Mouse (Mus musculus) urinary bladder, postnatal 14 days (tissue): ENCODE data around the gene Bbx.
A peak's percentile ranks its signal among the peaks of the same experiment; 100 is the strongest.

Experiments
- DNase-seq: peaks from one replicate; pipeline ENCODE4 v3.0.0; 2021; ENCODE audit warnings: low spot score

Bbx gene

DNA sequence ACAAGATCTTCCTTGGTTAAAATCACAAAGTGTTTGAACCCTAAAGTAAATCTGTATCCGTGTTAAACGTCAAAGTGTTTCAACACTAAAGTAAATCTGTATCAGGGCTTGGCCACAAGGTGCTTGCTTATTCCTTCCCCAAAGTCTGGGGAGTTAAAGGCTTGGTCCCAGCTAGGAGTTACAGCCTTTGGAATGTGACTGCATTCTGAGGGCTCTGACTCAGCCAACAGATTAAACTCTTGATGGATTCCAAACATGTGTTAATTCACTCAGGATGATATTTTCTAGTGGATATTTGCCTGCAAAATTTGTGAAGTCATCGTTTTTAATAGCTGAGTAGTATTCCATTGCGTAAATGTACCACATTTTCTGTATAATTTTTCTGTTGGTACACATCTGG lies 120.6 kb downstream of the Bbx start:
- DNase-seq: no peak

DNA sequence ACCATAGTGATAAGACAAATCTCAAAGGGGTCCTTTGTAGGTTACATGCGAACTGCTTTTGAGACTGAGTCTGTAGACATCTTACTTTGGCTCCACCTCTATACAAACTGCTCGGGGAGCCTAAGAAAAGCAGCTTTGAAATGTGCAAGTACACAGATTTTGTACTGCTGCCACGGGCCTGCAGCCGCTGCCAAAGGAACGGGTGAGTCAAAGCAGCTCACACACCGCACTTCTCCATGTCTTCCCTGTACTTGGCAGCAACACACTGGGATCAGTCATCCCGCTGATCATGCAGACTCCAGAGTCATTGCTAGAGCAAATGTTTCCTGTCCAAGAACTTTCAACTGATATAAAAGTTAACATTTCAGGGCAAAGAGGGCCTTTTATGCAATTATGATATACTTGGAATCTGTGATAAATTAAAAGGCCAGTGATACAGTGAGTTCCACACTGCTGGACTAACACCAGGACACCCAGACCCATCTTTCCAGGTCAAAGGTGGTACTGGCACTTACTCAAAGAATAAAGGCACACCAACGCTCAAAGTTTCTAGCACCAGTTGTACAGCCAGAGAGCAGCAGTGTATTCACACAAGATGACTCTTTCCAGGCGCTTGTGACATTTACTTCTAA lies 122.7 kb downstream of the Bbx start:
- DNase-seq: peak; percentile 85

DNA sequence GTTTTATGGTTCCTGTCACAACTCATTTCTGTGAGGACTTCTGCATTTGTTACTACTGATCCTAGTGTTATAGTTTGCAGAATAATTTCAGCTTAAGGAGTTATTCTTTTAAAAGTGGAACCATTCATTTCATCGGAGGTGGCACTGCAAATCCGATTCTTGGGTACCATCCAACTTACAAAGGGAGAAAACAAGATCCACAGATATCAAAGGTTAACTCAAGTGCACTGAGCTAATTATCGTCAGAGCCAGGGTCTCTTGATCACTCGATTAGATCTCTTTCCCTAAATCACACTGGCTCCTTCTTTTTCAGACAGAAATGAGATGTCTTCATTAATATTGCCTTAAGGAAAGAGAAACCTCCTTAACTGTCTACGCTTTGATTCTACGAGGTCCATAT lies 123.9 kb downstream of the Bbx start:
- no peak for DNase-seq

DNA sequence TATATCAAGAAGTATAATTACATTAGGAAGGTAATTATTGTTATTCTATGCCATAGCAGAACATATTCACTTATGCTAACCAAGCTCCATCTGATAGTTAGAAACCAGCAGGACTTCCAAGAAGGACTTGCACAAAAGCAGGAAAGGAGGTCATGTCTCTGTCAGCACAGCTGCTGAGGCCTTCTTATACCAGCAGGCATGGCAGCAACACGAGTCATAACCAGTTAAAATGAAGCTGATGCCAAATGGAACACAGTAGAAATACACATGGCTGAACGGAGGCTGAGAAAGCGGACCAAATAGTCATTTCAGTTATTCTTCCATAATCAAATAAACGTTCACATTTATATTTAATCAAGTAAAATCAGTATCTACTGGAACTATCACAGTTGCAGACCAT lies 125.0 kb downstream of the Bbx start:
- DNase-seq: no peak

DNA sequence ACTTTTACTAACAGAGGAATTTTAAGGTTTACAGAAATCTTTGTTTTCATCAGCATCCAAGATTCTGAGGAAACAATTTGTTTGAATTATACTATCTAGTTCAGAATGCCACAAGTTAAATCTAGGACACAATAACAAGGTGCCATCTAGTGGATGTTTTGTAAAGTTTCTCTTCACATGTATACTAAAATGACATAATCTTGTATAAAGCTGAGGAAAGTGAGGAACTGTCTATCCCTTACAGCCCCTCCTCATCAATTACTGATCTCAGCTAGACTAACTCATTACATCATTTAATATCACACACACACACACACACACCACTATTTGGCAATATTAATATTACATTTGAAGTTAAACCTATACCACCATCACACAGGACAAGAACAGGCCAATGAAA lies 125.5 kb downstream of the Bbx start:
- DNase-seq: no peak

DNA sequence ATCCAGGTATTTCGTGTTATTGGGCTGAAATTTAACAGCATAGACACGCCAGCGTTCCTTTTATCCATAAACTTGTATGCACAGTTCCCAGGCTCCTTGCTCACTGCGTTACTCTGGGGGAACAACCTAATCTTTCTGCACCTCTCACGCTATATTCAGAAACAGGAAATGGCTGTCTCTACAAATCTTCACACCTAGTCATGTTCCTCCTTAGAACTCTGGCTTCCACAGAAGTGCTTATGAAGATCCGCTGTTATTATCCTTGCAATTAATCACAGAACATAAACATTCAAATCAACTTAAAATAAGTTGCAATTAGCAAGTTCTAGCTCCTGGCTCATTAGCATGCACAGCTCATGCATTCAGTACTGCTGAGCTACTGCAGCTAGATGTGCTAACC lies 127.0 kb downstream of the Bbx start:
- DNase-seq: no peak

DNA sequence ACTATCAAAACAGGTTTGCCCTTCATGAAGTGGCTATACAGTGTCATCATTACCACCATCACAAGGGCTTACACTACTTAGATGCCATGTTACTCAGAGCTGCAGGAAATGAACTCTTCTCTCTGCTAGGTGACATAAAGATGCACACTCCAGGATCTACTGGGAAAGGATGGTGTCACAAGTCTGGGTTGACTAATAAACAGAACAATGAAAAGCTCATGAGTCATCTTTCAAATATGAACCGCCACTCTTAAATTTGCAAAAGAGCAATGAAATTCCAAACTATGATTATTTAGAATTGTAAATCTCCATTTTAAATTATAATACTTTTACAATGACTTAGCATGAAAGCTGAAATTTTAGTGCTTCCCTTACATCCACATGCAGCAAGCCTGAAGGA lies 129.6 kb downstream of the Bbx start:
- no peak for DNase-seq

DNA sequence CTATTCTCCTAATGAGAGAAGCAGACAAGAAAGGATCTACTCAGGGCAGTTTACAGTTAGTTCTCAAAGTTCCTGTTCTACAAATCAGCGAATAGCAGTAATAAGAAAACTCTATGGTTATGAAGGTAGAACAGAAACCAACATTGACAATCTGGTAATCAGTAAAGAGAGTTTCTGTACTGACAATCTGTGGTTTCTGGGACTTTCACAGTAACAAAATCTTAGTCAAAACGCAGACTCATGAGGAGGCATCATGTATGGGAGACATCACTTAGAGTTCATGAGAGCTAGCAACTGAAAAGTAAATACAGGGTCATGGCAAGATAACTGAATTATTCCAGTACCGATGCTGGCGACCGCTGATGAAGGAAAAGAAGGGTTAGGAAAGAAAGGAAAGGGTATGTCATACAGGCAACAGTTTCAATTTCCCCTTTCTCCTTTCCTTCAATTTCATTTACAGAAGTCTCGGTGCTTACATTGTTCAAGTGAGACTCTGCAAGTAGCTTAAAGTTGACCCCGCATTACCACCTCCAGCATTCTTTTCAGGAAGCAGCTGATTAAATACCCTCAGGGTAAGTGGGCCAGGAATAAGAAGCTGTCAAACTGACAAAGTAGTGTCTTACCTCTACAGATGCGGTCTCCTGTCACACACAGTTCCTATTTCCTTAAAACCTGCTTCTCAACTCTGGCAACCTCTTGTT lies 133.3 kb downstream of the Bbx start:
- no peak for DNase-seq

DNA sequence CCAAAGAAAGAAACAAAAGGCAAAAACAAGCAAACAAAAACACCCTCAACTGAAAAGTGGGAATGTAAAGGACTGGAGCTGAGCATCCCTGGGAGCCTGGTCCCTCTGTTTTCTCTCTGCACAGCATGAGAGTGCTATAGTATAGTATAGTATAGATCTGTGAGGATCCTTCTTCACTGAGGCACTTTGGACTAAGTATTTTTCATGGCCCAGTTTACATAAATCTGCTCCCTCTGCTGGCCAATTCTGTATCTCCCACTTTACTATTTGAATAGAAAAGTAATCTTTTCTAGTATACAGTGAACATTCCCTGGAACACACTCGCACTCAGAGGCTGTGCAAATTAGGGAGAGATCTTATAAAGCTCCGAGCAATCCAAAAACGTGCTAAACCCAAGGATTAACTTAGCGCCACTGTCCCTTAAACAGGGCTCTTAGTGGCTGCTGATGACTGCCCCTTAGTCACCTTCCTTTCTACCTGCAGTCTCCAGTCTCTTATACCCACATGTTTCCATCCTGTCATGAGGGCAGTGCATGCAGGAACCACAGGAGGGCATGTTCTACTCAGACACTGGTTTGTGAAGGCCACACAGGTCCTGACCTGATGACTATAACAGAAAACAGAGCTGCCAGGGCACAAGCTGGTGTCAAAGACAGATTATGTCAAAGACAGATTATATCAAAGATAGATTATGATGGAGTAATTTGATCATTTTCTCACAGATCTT lies 138.5 kb downstream of the Bbx start:
- DNase-seq: no peak

DNA sequence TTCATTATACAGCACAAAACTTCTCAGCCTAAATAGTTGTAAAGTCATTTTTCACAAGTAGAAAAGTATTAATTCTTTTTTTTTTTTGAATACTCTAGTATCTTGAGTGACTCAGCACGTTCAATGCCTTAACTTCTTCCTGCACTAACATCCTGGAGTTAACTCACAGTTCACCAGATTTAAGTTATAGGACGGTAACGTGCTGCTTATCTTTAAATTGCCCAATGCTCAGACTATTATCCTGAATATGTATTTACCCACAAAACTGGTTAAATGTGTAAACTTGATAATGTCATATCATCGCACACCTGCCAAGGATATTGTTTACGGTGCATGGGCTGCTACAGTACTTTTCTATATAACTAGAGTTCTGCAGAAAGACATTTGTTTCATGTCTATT lies 139.4 kb downstream of the Bbx start:
- no peak for DNase-seq

DNA sequence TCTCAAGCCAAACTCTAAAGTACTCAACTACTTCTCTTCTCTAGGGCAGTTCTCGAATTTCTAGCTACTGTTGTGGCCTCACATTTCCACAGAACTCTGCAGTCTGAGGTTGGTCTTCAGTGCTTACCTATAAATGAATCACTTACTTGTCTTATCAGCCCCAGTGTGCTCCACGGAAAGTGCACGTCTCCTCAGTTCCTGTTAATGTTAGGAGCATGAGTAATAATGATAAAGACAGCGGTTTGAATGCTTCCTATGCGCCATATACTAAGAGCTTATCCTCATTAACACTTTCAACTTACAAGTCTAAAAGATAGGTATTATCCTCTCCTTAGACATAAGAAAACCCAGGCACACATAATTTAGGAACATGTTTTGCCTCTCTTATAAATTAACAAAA lies 142.4 kb downstream of the Bbx start:
- no peak for DNase-seq

DNA sequence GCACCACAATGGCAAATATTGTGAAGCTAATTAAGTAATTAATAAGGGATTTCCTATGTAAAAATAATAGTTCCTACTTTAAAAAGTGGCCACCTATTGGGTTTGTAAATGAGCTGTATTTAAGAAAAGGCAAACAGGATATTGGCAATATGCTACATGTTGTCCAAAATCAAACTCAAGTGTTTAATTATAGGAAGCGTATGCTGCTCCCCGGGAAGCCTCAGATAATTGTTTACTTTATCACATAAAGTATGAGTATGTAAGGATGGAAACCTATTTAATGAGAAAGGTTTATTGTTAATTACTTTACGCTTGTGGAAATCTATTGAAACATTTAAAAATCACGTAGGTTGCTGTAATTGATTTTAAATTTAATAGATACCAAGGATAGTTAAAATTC lies 159.4 kb downstream of the Bbx start:
- no peak for DNase-seq

DNA sequence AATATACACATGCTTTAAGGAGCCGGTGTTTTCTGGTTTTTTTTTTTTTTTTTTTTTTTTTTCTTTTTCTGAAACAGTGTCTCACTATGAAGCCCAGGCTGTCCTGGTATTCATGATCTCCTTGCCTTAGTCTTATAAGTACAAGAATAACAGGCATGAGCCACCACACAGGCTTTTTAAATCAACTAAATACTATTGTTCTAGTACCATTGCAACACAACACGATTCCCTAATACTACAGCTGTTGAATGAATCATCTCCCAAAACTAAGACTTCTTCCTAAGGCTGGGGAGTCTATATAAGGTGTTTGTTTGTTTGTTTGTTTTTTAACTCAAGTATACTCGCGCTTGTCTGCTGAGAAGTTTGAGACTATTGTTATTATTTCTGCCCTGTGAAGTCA lies 169.5 kb downstream of the Bbx start:
- DNase-seq: no peak

DNA sequence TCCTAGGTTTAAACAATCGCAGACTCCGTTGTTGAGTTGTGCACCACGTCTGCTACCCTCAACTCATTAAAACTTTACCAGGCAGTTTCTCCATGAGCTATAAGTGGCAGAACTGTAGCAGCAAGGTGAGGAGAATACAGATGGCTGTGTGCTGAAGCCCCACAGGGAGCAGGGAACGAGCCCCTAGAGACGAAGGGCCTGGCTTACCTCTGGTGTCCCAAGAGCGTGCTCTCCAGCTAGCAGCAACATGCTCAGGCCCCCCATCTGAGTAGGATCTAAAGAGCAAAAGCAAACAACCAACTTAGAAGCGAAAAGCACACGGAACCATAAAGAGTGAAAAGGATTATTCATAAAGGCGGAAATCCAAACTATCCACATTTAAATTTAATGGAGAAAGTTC lies 170.0 kb downstream of the Bbx start:
- DNase-seq: no peak

DNA sequence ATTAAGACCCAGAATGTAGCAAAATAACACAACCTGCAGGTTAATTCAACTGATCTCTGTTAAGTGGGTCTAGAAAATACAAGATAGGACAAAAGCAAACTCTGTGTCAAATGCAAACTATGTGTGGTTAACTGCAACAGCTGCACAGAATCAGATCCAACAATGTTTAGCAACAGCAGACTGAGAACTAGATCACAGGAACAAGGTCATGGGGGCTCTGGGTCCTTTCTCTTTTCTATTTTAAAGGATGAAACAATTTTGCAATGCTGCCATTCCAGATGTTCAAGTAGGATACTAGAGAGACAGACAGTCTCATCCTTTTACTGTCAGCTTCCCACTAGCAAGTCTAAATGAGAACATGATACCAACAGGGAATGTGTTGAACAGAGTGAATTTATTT lies 170.4 kb downstream of the Bbx start:
- DNase-seq: no peak

DNA sequence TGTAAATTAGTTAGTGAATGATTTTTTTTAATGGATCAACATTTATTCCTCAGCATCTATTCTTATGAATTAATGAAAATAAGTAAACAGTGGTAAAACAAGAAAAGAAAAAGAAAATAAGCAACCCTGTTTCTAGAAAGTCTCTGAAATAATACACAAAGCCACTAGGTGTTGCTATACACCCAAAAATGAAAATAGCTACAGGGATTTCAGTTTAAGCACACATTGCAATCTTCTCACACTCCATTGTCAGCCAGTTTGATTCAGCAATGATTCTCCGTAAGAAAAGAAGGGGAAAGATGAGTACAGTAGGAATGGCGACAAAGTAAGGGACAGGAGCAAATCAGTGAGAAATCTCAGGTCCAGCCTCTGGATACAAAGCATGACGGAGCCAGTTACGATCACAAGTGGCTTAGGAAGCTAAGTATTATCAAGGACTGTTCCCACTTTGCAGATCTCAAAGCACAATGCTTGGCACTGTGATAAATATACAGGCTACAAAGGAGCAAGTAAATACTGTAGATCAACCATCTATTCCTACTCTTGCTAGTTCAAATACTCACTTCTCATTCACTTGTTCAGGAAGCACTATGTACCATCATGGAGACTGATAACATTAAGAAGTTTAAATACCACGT lies 177.5 kb downstream of the Bbx start:
- DNase-seq: no peak

DNA sequence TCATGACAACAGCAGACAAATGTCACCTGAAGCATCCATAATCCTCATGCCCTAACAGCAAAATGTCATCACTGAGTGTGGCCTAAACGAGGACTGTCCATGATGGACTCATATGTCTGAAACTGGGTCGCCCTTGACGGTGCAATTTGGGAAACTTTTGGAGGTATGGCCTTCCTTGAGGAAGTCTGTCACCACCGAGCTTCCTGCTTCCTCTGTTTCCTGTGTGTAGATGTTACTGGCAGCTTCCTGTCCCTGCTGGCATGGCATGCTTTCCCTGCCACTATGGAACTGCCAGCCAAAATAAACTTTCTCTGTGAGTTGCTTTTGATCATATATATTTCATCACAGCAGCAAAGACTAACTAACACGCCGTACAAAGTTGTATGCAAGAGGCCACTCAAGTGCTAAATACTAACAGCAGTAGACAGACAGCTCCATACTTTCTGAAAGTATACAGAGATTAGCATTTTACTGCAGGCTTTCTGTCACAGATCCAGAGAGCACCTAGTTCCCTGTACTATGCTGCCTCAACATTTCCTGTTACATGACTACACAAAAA lies 180.7 kb downstream of the Bbx start:
- no peak for DNase-seq

DNA sequence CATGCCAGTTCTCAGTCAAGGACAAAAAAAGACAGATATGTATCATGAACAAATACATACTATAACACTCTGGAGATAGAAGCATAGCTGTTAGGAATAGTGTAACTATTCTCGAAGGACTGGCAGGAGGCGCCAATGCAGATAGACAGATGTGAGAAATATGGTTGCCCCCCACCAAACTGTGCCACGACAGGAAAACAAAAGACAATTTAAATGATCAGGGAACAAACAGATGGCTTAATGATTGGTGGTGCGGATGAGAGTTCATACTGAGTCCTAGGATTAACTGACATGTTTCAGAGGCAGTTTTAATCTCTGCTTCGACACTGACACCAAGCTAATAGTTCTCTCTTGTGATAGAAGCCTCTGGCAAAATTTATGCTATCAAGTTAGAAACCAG lies 181.7 kb downstream of the Bbx start:
- no peak for DNase-seq

DNA sequence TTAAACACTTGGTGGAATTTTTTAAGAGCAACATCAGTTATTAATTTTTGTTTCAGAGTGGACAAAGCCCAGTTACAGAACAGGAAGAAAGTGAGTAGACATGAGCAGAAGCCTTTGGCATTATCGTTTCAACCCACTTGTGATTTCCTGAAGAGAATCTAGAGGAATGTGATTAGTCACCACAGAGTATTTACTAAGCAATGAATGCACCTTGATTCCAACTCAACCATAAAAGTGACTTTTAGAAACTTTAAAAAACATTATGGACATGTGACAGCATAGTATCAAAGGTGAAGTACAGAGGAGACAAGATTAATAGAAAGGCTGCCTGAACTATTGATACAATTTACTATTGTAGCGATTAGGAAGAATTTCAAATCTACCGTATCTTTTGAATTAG lies 183.2 kb downstream of the Bbx start:
- DNase-seq: no peak

DNA sequence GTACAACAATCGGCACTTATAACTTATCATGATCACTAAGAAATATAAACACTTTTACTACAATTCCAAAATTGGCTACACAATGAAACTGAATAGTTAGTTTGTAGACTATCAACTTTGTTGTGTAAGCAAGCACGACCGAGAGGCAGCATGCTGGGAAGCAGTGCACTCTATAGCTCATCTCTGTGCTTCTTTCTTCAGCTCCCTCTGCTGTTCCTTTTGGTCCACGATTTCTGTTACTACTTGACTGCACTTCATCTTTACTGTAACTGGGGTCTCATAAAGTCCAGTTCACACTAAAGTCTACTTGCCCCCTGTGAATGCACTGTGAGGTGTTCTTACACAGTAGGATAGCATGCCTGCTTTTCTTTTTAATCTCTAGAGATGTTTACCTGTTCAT lies 189.7 kb downstream of the Bbx start:
- DNase-seq: no peak

DNA sequence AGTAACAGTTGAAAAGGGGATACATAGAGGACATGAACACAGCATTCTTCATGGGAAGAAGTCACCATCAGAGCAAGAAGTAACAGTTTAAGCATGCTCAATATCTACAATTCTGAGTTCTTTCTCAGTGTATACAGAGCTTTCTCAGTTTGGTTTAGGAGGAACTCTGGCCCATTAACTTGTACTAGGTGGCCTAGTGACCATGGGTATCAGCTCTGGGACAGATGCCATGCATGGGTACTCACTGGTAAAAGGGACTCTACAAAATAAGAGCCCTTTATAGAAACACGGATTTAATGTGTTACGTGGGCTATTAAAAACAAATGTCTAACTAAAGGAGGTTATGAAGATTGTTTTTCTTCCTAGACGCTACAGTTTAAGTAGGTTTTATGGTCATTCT lies 190.6 kb downstream of the Bbx start:
- no peak for DNase-seq

DNA sequence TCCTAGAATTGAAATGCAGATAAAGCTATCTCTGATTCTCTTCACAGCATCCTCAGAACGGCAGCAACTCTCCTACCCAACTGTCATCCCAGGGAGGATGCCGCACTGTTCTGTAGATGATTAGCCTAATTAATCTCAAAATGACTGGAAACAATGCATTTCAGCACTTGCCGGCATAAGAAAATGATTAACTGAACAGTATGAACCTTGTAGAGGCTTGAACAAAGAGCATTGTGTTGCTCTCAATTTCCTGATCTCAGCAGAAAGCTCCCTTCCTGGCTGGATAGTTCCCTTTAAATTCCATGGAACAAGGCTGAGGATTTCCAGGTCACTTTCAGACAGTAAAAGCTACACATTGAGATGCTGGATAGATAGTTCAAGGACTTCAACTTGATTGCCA lies 197.0 kb downstream of the Bbx start:
- no peak for DNase-seq

DNA sequence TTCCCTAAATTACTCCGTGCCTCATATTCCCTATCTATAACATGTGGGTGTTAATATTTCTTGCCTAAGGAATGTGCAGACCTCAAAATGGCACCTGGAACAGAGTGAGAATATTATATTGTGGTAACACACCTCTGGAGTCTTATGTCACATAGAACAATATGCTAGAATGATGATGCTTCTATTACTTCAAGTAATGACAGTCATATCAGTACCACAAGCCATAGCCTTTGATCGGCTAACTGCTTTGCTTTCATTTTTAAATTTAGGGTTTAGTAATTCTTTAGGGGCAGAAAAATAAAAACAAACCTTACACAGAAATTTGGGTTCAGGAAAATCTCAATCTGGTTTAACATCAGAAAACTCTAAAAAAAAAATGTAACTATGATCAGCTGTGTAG lies 201.6 kb downstream of the Bbx start:
- no peak for DNase-seq
